Mouse (Mus musculus): ENCODE data around the gene Lamtor4. TPM values are rescaled to one million over a fixed set of nuclear protein-coding genes. Genes with fewer than 3 reads are reported as not detected.

Lamtor4 gene
- 121 TPM for polyA plus RNA-seq (2017; shearing (Covaris generic))

GRCm38 (mm10) chr5:138255353-138256093, at the start of gene Lamtor4:
Gene Lamtor4, plus strand, starts transcription at chr5:138255482.

DNA sequence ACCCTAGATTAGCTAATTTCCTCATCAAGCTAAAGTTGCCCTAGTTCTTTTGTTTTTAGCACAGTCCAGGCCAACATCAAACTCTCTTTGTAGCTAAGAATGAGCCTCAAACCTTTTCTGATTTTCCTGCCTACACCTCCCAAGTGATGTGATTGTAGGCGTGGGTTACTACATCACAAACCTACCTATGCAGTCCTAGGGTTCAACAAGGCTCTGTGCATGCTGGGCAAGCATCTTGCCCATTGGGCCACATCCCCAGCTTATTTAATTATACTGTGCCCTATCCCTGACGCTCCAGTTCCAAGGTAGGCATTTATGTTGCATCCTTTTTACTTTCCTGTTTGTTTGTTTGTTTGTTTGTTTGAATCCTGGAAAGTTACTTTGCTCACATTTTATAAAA, 29.6 kb upstream of the Lamtor4 start, which contains the start of gene Nxpe5:
Gene Nxpe5, plus strand, starts transcription at position 199 of the 400 bp plus-strand sequence.

DNA sequence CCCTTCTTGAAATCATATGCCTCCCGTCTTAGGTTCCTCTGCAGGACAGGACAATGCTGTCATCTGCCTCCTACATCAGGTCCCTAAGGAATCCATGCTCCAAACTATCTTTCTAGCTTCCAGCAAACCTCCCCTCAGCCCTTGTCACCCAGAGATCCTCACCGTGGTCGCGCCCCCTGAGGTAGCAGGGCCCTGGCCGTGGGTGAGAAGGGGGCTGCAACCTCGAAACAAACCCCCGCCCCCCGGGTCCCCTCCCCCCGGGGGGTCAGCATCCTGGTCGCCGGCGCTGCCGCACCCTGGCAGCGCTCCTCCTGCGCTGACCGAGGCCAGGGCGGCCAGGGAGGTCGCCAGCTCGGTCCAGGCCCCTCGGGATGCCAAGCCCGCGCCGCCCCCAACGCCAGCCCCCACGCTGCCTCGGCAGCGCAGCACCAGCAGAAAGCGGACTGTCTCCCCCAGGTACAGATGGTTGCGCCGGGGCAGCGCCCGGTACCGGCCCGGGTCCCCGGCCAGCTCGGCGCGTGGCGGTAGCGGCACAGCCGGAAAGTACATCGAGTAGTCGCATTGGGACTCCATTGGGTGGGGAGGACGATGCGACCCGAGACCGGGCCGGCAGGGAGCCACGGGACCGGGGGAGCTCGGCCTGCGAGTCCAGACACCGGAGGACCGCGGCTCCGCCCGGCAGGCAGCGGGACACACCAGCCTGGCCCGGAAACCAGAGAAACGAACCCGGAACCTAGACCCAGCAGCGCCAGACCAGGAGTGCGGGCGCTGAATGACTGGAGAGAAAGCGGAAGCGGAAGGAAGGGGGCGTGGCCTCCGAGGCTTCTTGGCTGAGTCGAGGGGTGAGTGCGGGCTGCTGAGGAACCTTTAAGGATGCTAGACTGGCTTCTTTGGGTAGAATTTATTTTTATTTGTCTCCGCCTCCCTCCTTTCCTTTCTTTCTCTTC, 8.3 kb downstream of the Lamtor4 start, which contains the start of gene BC037034:
Gene BC037034, minus strand, starts transcription at position 774 of the 947 bp plus-strand sequence.

GRCm38 (mm10) chr5:138272409-138272923, 17.2 kb downstream of the Lamtor4 start, which contains the start of gene Gal3st4:
Gene Gal3st4, minus strand, starts transcription at chr5:138272840.

GRCm38 (mm10) chr5:138279585-138280424, 24.5 kb downstream of the Lamtor4 start, which contains the start of the genes Gm43720, Gpc2 and Stag3:
Gene Gm43720, minus strand, starts transcription at chr5:138279958.
Gene Gpc2, minus strand, starts transcription at chr5:138280005.
Gene Stag3, plus strand, starts transcription at chr5:138280240.

Other genes starting within 250 kb of the Lamtor4 start
- not detected for gene Smok3a, start 234.2 kb upstream of the Lamtor4 start, polyA plus RNA-seq (2017; shearing (Covaris generic))
- gene Smok3b, start 234.1 kb upstream of the Lamtor4 start, polyA plus RNA-seq (2017; shearing (Covaris generic)) = not detected
- gene Smok3c, start 202.3 kb upstream of the Lamtor4 start, polyA plus RNA-seq (2017; shearing (Covaris generic)) = not detected
- gene Zkscan1, start 170.4 kb upstream of the Lamtor4 start, polyA plus RNA-seq (2017; shearing (Covaris generic)) = 24.7 TPM
- 32.2 TPM for gene Zscan21, start 138.6 kb upstream of the Lamtor4 start, polyA plus RNA-seq (2017; shearing (Covaris generic))
- 24.1 TPM for gene Zfp113, start 99.7 kb upstream of the Lamtor4 start, polyA plus RNA-seq (2017; shearing (Covaris generic))
- gene Cops6, start 94.4 kb upstream of the Lamtor4 start, polyA plus RNA-seq (2017; shearing (Covaris generic)) = 241 TPM
- gene Ap4m1, start 83.5 kb upstream of the Lamtor4 start, polyA plus RNA-seq (2017; shearing (Covaris generic)) = 10.2 TPM
- 89.5 TPM for gene Mcm7, start 83.1 kb upstream of the Lamtor4 start, polyA plus RNA-seq (2017; shearing (Covaris generic))
- 55.2 TPM for gene Taf6, start 68.0 kb upstream of the Lamtor4 start, polyA plus RNA-seq (2017; shearing (Covaris generic))
- gene Cnpy4, start 68.0 kb upstream of the Lamtor4 start, polyA plus RNA-seq (2017; shearing (Covaris generic)) = 20.6 TPM
- gene Mblac1, start 61.2 kb upstream of the Lamtor4 start, polyA plus RNA-seq (2017; shearing (Covaris generic)) = 0.35 TPM
- gene Nxpe5, start 29.6 kb upstream of the Lamtor4 start, polyA plus RNA-seq (2017; shearing (Covaris generic)) = not detected
- 8.7 TPM for gene BC037034, start 8.6 kb downstream of the Lamtor4 start, polyA plus RNA-seq (2017; shearing (Covaris generic))
- 0.92 TPM for gene Gal3st4, start 17.4 kb downstream of the Lamtor4 start, polyA plus RNA-seq (2017; shearing (Covaris generic))
- not detected for gene Gm43720, start 24.5 kb downstream of the Lamtor4 start, polyA plus RNA-seq (2017; shearing (Covaris generic))
- gene Gpc2, start 24.5 kb downstream of the Lamtor4 start, polyA plus RNA-seq (2017; shearing (Covaris generic)) = 3.0 TPM
- gene Stag3, start 24.8 kb downstream of the Lamtor4 start, polyA plus RNA-seq (2017; shearing (Covaris generic)) = 1.1 TPM
- 15.3 TPM for gene Pvrig, start 86.5 kb downstream of the Lamtor4 start, polyA plus RNA-seq (2017; shearing (Covaris generic))
- gene Zfp157, start 186.0 kb downstream of the Lamtor4 start, polyA plus RNA-seq (2017; shearing (Covaris generic)) = 30.2 TPM

Measured in CD4-positive, CD25-positive, alpha-beta regulatory T cell, adult 9 weeks (primary cell).